Mouse (Mus musculus): ENCODE data around the gene Fads6. TPM values are rescaled to one million over a fixed set of nuclear protein-coding genes. Genes with fewer than 3 reads are reported as not detected.

The Fads6 gene
- total RNA-seq, 2 experiments from 2014 or later: 0.58 to 2.3 TPM

Other genes with a start within 250 kb of the Fads6 start
- 23.8 and 26.2 TPM in 2 replicates for gene Cd300ld3, start 249.3 kb downstream of the Fads6 start, total RNA-seq (2015)
- 6.7 and 7.6 TPM in 2 replicates for gene Cd300ld3, start 249.3 kb downstream of the Fads6 start, total RNA-seq (2017)
- gene Cd300e, start 235.5 kb downstream of the Fads6 start, total RNA-seq (2015): 1.7 and 2.6 TPM in 2 replicates
- 0.61 and 1.7 TPM in 2 replicates for gene Cd300e, start 235.5 kb downstream of the Fads6 start, total RNA-seq (2017)
- 4.8 and 6.2 TPM in 2 replicates for gene Rab37, start 206.2 kb downstream of the Fads6 start, total RNA-seq (2015)
- gene Rab37, start 206.2 kb downstream of the Fads6 start, total RNA-seq (2017): 8.9 and 15.0 TPM in 2 replicates
- 22.9 and 25.7 TPM in 2 replicates for gene Cd300lf, start 163.7 kb downstream of the Fads6 start, total RNA-seq (2015)
- 28.1 and 46.6 TPM in 2 replicates for gene Cd300lf, start 163.7 kb downstream of the Fads6 start, total RNA-seq (2017)
- gene Slc9a3r1, start 134.3 kb downstream of the Fads6 start, total RNA-seq (2015): 77.6 and 92.0 TPM in 2 replicates
- 87.5 and 88.7 TPM in 2 replicates for gene Slc9a3r1, start 134.3 kb downstream of the Fads6 start, total RNA-seq (2017)
- gene Tmem104, start 110.2 kb downstream of the Fads6 start, total RNA-seq (2015): 23.9 and 25.7 TPM in 2 replicates
- 6.1 and 8.7 TPM in 2 replicates for gene Tmem104, start 110.2 kb downstream of the Fads6 start, total RNA-seq (2017)
- gene Nat9, start 109.8 kb downstream of the Fads6 start, total RNA-seq (2015): 16.1 and 17.7 TPM in 2 replicates
- 23.9 and 36.1 TPM in 2 replicates for gene Nat9, start 109.8 kb downstream of the Fads6 start, total RNA-seq (2017)
- gene Grin2c, start 30.4 kb downstream of the Fads6 start, total RNA-seq (2015): 0.05 TPM in 1 of 2 replicates, not detected in the other
- not detected in 2 replicates for gene Grin2c, start 30.4 kb downstream of the Fads6 start, total RNA-seq (2017)
- 4.4 and 5.6 TPM in 2 replicates for gene Fdxr, start 20.6 kb downstream of the Fads6 start, total RNA-seq (2015)
- 9.9 and 14.3 TPM in 2 replicates for gene Fdxr, start 20.6 kb downstream of the Fads6 start, total RNA-seq (2017)
- gene Otop2, start 9.5 kb upstream of the Fads6 start, total RNA-seq (2015): not detected in 2 replicates
- gene Otop2, start 9.5 kb upstream of the Fads6 start, total RNA-seq (2017): not detected in 2 replicates
- gene Ush1g, start 24.4 kb upstream of the Fads6 start, total RNA-seq (2015): not detected in 2 replicates
- gene Ush1g, start 24.4 kb upstream of the Fads6 start, total RNA-seq (2017): not detected in 2 replicates
- not detected in 2 replicates for gene Otop3, start 37.1 kb upstream of the Fads6 start, total RNA-seq (2015)
- not detected in 2 replicates for gene Otop3, start 37.1 kb upstream of the Fads6 start, total RNA-seq (2017)
- 0.27 TPM in 1 of 2 replicates, not detected in the other for gene Hid1, start 70.1 kb upstream of the Fads6 start, total RNA-seq (2015)
- 0.07 and 0.16 TPM in 2 replicates for gene Hid1, start 70.1 kb upstream of the Fads6 start, total RNA-seq (2017)
- gene Cdr2l, start 84.3 kb upstream of the Fads6 start, total RNA-seq (2015): 0.21 and 0.58 TPM in 2 replicates
- 0.24 and 0.59 TPM in 2 replicates for gene Cdr2l, start 84.3 kb upstream of the Fads6 start, total RNA-seq (2017)
- 122 and 124 TPM in 2 replicates for gene Mrpl58, start 106.1 kb upstream of the Fads6 start, total RNA-seq (2015)
- gene Mrpl58, start 106.1 kb upstream of the Fads6 start, total RNA-seq (2017): 86.9 and 95.9 TPM in 2 replicates
- 740 and 790 TPM in 2 replicates for gene Atp5h, start 122.3 kb upstream of the Fads6 start, total RNA-seq (2015)
- 901 and 1,038 TPM in 2 replicates for gene Atp5h, start 122.3 kb upstream of the Fads6 start, total RNA-seq (2017)
- gene Kctd2, start 122.5 kb upstream of the Fads6 start, total RNA-seq (2015): 19.6 and 21.2 TPM in 2 replicates
- 14.5 and 16.8 TPM in 2 replicates for gene Kctd2, start 122.5 kb upstream of the Fads6 start, total RNA-seq (2017)
- gene Trim80, start 142.9 kb upstream of the Fads6 start, total RNA-seq (2015): not detected in 2 replicates
- gene Trim80, start 142.9 kb upstream of the Fads6 start, total RNA-seq (2017): not detected in 2 replicates
- gene Slc16a5, start 164.8 kb upstream of the Fads6 start, total RNA-seq (2015): 0.09 and 0.42 TPM in 2 replicates
- gene Slc16a5, start 164.8 kb upstream of the Fads6 start, total RNA-seq (2017): 0.08 and 0.15 TPM in 2 replicates
- gene Armc7, start 178.0 kb upstream of the Fads6 start, total RNA-seq (2015): 17.2 and 18.5 TPM in 2 replicates
- 19.8 and 38.6 TPM in 2 replicates for gene Armc7, start 178.0 kb upstream of the Fads6 start, total RNA-seq (2017)
- gene Nt5c, start 194.2 kb upstream of the Fads6 start, total RNA-seq (2015): 80.9 and 84.8 TPM in 2 replicates
- gene Nt5c, start 194.2 kb upstream of the Fads6 start, total RNA-seq (2017): 104 and 113 TPM in 2 replicates
- 211 and 220 TPM in 2 replicates for gene Jpt1, start 216.7 kb upstream of the Fads6 start, total RNA-seq (2015)
- gene Jpt1, start 216.7 kb upstream of the Fads6 start, total RNA-seq (2017): 181 and 183 TPM in 2 replicates
- 507 and 587 TPM in 2 replicates for gene Sumo2, start 238.6 kb upstream of the Fads6 start, total RNA-seq (2015)
- gene Sumo2, start 238.6 kb upstream of the Fads6 start, total RNA-seq (2017): 367 and 413 TPM in 2 replicates

All from megakaryocyte, adult 5-6 weeks (primary cell).